Mouse (Mus musculus) ES-E14 (cell line): ENCODE measurements at regions not wholly inside any gene's neighbourhood (a gene's known extent, or its start where the extent isn't known, plus 50 kb on each side); places are given as distances from the start of the nearest gene placed in this dataset.

Source experiments
- DNase-seq: peaks from one replicate; pipeline ENCODE4 v3.0.0-alpha.2; 2013; ENCODE audit warnings: low read depth, low spot score
- H3K27ac ChIP-seq: 2 replicates; pipeline ENCODE4 v1.5.1; 2012; ENCODE audit warnings: low read depth, mild to moderate bottlenecking, low read length, moderate library complexity, mixed read lengths; ENCODE audit not compliant: poor library complexity, insufficient read depth, severe bottlenecking
- H3K36me3 ChIP-seq: 2 replicates; pipeline ENCODE4 v1.6.1; 2012; ENCODE audit warnings: mild to moderate bottlenecking, low read length, moderate library complexity, mixed read lengths; ENCODE audit not compliant: control insufficient read depth, poor library complexity, insufficient read depth, severe bottlenecking
- H3K4me1 ChIP-seq, 2 experiments: fragments of 150-350 bp in 1 of 2; sonication (generic) in 1 of 2; 2 replicates each; pipeline ENCODE4 v1.6.1; 2012; ENCODE audit warnings: low read length in 2 of 2, mild to moderate bottlenecking in 1 of 2, mixed read lengths in 1 of 2; ENCODE audit not compliant: control insufficient read depth in 2 of 2, insufficient read depth in 2 of 2, poor library complexity in 1 of 2
- H3K4me3 ChIP-seq, 2 experiments: fragments of 150-350 bp in 1 of 2; sonication (generic) in 1 of 2; 2 replicates each; pipeline ENCODE4 v1.5.1; 2012; ENCODE audit warnings: low read length in 2 of 2, low read depth in 1 of 2, mild to moderate bottlenecking in 1 of 2, mixed read lengths in 1 of 2; ENCODE audit not compliant: insufficient read depth in 1 of 2, poor library complexity in 1 of 2, severe bottlenecking in 1 of 2
- H3K9ac ChIP-seq: 2 replicates; pipeline ENCODE4 v1.6.1; 2012; ENCODE audit warnings: low read depth, mild to moderate bottlenecking, low read length, mixed read lengths; ENCODE audit not compliant: poor library complexity, insufficient read depth, severe bottlenecking
- H3K9me3 ChIP-seq: fragments of 150-350 bp; sonication (generic); 2 replicates; pipeline ENCODE4 v1.6.1; 2012; ENCODE audit warnings: low read depth, mild to moderate bottlenecking, low read length; ENCODE audit not compliant: control insufficient read depth, insufficient read depth
- CHD2 ChIP-seq: IDR thresholded peaks from 2 replicates; pipeline ENCODE4 v1.6.1; 2014; ENCODE audit warnings: mild to moderate bottlenecking, low read depth, low read length, inconsistent platforms
- HCFC1 ChIP-seq: IDR thresholded peaks from 2 replicates; pipeline ENCODE4 v1.6.1; 2012; ENCODE audit warnings: low read length, inconsistent platforms, borderline replicate concordance; ENCODE audit not compliant: insufficient read depth
- MAFK ChIP-seq: IDR thresholded peaks from 2 replicates; pipeline ENCODE4 v1.6.1; 2014; ENCODE audit warnings: mild to moderate bottlenecking, low read depth, low read length, inconsistent platforms; ENCODE audit not compliant: insufficient read depth
- ZC3H11A ChIP-seq: IDR thresholded peaks from 2 replicates; pipeline ENCODE4 v1.6.1; 2012; ENCODE audit warnings: low read depth, mild to moderate bottlenecking, inconsistent platforms, low read length, borderline replicate concordance
- ZNF384 ChIP-seq: IDR thresholded peaks from 2 replicates; pipeline ENCODE4 v1.6.1; 2012; ENCODE audit warnings: low read depth, low read length, inconsistent platforms
- in situ Hi-C, 2 experiments: fragments of 600-800 bp; cut with MboI; formaldehyde crosslinking; loops; one replicate each; pipeline ENCODE4 v1.15.1; 2025; ENCODE audit warnings: low sequenced_read_pairs in 2 of 2, inconsistent platforms in 1 of 2; ENCODE audit not compliant: unreplicated experiment in 2 of 2

GRCm38 (mm10) chr16:30784261-30784660 is 184.7 kb downstream of the Fam43a start:
- TF ChIP-seq HCFC1, result no peak
- TF ChIP-seq ZC3H11A, result no peak
- no peak for TF ChIP-seq ZNF384
- TF ChIP-seq CHD2, result no peak
- TF ChIP-seq MAFK, result no peak
- Histone ChIP-seq H3K36me3 (no peaks in the 10 kb centered on the region), H3K9ac (no peak overlapping the region), H3K27ac (no peak overlapping the region), H3K4me1 (peaks cover 2 to 3% of the 10 kb centered on the region in 2 experiments; a peak in 1 of 4 replicates), H3K9me3 (no peaks in the 10 kb centered on the region), H3K4me3 (no peak overlapping the region)
- in situ Hi-C loops, result no loop called here
- DNase-seq, result no peak

GRCm38 (mm10) chr16:30784949-30785348 is 185.4 kb downstream of the Fam43a start:
- DNase-seq, result no peak
- H3K4me1 ChIP-seq, result peaks cover 3 to 4% of the 10 kb centered on the region in 2 experiments; a peak in 3 of 4 replicates
- no peak overlapping the region for H3K4me3 ChIP-seq
- H3K9me3 ChIP-seq, result no peaks in the 10 kb centered on the region
- no peak overlapping the region for H3K9ac ChIP-seq
- no peak overlapping the region for H3K27ac ChIP-seq
- H3K36me3 ChIP-seq, result no peaks in the 10 kb centered on the region
- TF ChIP-seq MAFK, result no peak
- no peak for TF ChIP-seq ZC3H11A
- no peak for TF ChIP-seq HCFC1
- no peak for TF ChIP-seq CHD2
- TF ChIP-seq ZNF384, result no peak
- in situ Hi-C loops, result no loop called here

GRCm38 (mm10) chr16:30786060-30786459 is 186.5 kb downstream of the Fam43a start:
- Histone ChIP-seq H3K9ac (no peak overlapping the region), H3K36me3 (no peaks in the 10 kb centered on the region), H3K9me3 (no peaks in the 10 kb centered on the region), H3K4me3 (no peak overlapping the region), H3K27ac (no peak overlapping the region), H3K4me1 (peaks cover 5 to 7% of the 10 kb centered on the region in 2 experiments; a peak in 3 of 4 replicates)
- TF ChIP-seq ZNF384, result no peak
- TF ChIP-seq ZC3H11A, result no peak
- TF ChIP-seq MAFK, result no peak
- TF ChIP-seq HCFC1, result no peak
- no peak for TF ChIP-seq CHD2
- no peak for DNase-seq
- in situ Hi-C loops, result no loop called here

- in situ Hi-C loops, result no loop called here
- no peak for DNase-seq
- H3K36me3 ChIP-seq, result no peaks in the 10 kb centered on the region
- no peak overlapping the region for H3K9ac ChIP-seq
- H3K4me1 ChIP-seq, result peaks cover 5 to 7% of the 10 kb centered on the region in 2 experiments; a peak in 3 of 4 replicates
- H3K4me3 ChIP-seq, result no peak overlapping the region
- no peaks in the 10 kb centered on the region for H3K9me3 ChIP-seq
- no peak for TF ChIP-seq HCFC1
- no peak for TF ChIP-seq ZC3H11A
- TF ChIP-seq MAFK, result no peak
- no peak for TF ChIP-seq CHD2
- TF ChIP-seq ZNF384, result no peak
- no peak overlapping the region for H3K27ac ChIP-seq
Observed at GRCm38 (mm10) chr16:30787351-30787750, 187.8 kb downstream of the Fam43a start.

GRCm38 (mm10) chr16:30788321-30788781 is 188.8 kb downstream of the Fam43a start:
- Histone ChIP-seq H3K36me3 (no peaks in the 10 kb centered on the region), H3K4me3 (no peak overlapping the region; a peak in 1 of 4 replicates), H3K9me3 (no peaks in the 10 kb centered on the region), H3K27ac (no peak overlapping the region), H3K4me1 (peaks cover 5 to 7% of the 10 kb centered on the region in 2 experiments; a peak in 3 of 4 replicates), H3K9ac (no peak overlapping the region)
- no peak for DNase-seq
- in situ Hi-C loops, result no loop called here
- no peak for TF ChIP-seq HCFC1
- no peak for TF ChIP-seq ZC3H11A
- TF ChIP-seq ZNF384, result no peak
- no peak for TF ChIP-seq MAFK
- TF ChIP-seq CHD2, result no peak
